Mouse (Mus musculus) CH12.LX (cell line): ENCODE data around the gene Tsnaxip1.

ENCODE experiments used
- EP300 ChIP-seq: IDR thresholded peaks from 2 replicates; pipeline ENCODE4 v1.6.1; 2011; ENCODE audit warnings: low read length, improper control_type of control experiment
- MAX ChIP-seq: IDR thresholded peaks from 2 replicates; pipeline ENCODE4 v1.6.1; 2011; ENCODE audit warnings: low read length, improper control_type of control experiment
- NRF1 ChIP-seq: IDR thresholded peaks from 2 replicates; pipeline ENCODE4 v1.6.1; 2014; ENCODE audit warnings: low read depth, mild to moderate bottlenecking, inconsistent platforms, low read length, improper control_type of control experiment, moderate library complexity
- PAX5 ChIP-seq: IDR thresholded peaks from 2 replicates; pipeline ENCODE4 v1.6.1; 2012; ENCODE audit warnings: low read length, inconsistent platforms, mixed read lengths
- SIN3A ChIP-seq: IDR thresholded peaks from 2 replicates; pipeline ENCODE4 v1.6.1; 2012; ENCODE audit warnings: low read length, improper control_type of control experiment, inconsistent platforms
- ZKSCAN1 ChIP-seq: IDR thresholded peaks from 2 replicates; pipeline ENCODE4 v1.6.1; 2012; ENCODE audit warnings: low read depth, inconsistent platforms, low read length, improper control_type of control experiment, borderline replicate concordance

DNA sequence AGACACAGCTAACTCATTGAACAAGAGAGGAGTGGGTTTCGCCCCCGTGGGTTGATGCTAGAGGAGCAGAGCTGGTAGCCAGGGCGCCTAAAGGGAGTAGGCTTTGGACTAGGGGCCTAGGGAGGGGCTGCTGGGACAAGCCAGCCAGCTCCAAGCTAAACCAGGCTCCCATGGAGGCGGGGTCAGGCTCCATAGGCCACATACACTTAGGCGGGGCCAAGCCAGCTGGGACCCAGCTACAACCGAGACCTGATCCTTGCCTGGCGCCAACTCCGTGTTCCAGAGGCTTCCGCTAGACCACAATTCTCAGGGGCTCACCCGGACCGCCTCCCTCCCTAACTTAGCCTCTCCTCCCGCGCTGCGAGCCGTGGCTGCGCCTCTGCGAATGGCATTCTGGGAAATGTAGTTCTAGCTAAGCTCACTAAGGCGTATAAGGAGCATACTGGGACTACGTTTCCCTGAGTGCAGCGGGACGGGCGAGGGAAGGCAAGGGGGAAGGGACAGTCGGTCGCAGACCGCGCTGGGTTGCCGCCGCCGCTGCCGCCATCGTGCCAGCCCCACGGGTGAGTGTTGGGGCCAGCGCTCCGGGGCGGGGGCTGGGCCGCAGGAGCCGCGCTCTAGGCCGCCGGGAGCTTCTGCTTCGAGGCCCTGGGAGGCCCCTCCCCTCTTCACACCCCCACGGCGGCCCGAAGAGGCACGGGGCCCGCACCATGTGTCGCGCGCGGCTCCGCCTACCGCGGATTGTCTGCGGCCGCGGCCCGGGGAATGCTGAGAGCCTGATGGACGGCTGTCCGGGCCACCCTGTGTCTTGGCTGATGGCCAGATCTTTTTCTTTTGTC is 32.8 kb downstream of the Tsnaxip1 start, which contains the start of gene Nutf2:
- TF ChIP-seq EP300 (no peak), ZKSCAN1 (no peak), NRF1 (peak; percentile 52), MAX (no peak; the same call in 1 of the 2 replicates), SIN3A (peak; percentile 68), PAX5 (no peak)
